Mouse (Mus musculus) liver, embryonic 16.5 days (tissue): ENCODE measurements around the gene Evi5. TPM values are rescaled to one million over a fixed set of nuclear protein-coding genes. Genes with fewer than 3 reads are reported as not detected.

Experiments used
- ATAC-seq: fragments of 200-750 bp; cut with Nextera tagmentation; 2 replicates; pipeline ENCODE4 v1.8.0; 2017; ENCODE audit warnings: low read depth, mild to moderate bottlenecking, moderate number of reproducible peaks, moderate library complexity
- H3K27ac ChIP-seq: fragments of 300-500 bp; sonication (generic); 2 replicates; pipeline ENCODE4 v1.5.1; 2014; ENCODE audit warnings: mild to moderate bottlenecking, low read length
- H3K27me3 ChIP-seq: fragments of 300-500 bp; sonication (generic); 2 replicates; pipeline ENCODE4 v1.6.1; 2014; ENCODE audit warnings: low read depth, low read length, mixed read lengths; ENCODE audit not compliant: control insufficient read depth, insufficient read depth
- H3K36me3 ChIP-seq: fragments of 300-500 bp; sonication (generic); 2 replicates; pipeline ENCODE4 v1.6.1; 2014; ENCODE audit warnings: mild to moderate bottlenecking; ENCODE audit not compliant: control insufficient read depth, insufficient read depth
- H3K4me1 ChIP-seq: fragments of 300-500 bp; sonication (generic); 2 replicates; pipeline ENCODE4 v1.6.1; 2014; ENCODE audit warnings: low read depth, low read length, mixed read lengths; ENCODE audit not compliant: control insufficient read depth
- H3K4me2 ChIP-seq: fragments of 300-500 bp; sonication (generic); 2 replicates; pipeline ENCODE4 v1.6.1; 2014; ENCODE audit warnings: low read depth, low read length, mixed read lengths
- H3K4me3 ChIP-seq: fragments of 300-500 bp; sonication (generic); 2 replicates; pipeline ENCODE4 v1.5.1; 2014; ENCODE audit warnings: low read depth, mild to moderate bottlenecking, low read length
- H3K9ac ChIP-seq: fragments of 300-500 bp; sonication (generic); 2 replicates; pipeline ENCODE4 v1.6.1; 2014; ENCODE audit warnings: low read depth, low read length
- H3K9me3 ChIP-seq: fragments of 300-500 bp; sonication (generic); replicated peaks from 2 replicates; pipeline ENCODE4 v1.6.1; 2016; ENCODE audit warnings: low read length; ENCODE audit not compliant: control insufficient read depth
- WGBS: fragments of 180-500 bp; shearing (Covaris S2); extraction: QIAGEN DNeasy Blood & Tissue Kit; methylation state at CpG from one replicate; pipeline ENCODE4 v1.1.7; 2014; ENCODE audit not compliant: insufficient replicate concordance; 5-methylcytosine and 5-hydroxymethylcytosine counted together
- polyA plus RNA-seq: library from polyadenylated mRNA; unstranded; fragments of >200 nt; fragmentation: Nextera tagmentation; extraction: Ambion mirVana; gene quantifications from 2 replicates; pipeline ENCODE4 v1.2.1, GENCODE M21; 2015

Gene Evi5
- polyA plus RNA-seq, 1 experiment from 2014 or later: 57.8 TPM

DNA sequence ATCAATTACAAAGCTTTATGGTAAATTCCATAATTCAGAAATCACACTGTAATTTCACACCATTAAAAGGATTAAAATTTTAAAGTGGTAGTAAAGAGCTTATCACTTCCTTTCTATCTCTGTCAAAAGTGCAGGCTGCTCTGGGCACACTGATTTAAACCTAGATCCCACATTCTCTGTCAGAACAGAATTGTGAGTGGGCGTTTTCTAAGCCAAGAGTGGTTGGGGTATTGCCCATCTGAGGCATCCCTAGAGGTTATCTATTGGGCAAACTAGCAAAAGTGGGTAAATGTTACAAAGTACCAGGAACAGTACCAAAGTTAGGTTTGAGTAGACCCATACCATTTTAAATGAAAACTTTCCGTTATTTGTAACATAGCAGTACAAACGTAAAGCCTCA lies 96.1 kb downstream of the Evi5 start:
- H3K36me3 ChIP-seq: peaks cover 20% of the 10 kb centered on the region
- no peaks in the 10 kb centered on the region for H3K27me3 ChIP-seq
- H3K4me2 ChIP-seq: no peak overlapping the region
- 76% methylated on average over 3 of the region's 3 CpGs for WGBS
- no peaks in the 10 kb centered on the region for H3K9me3 ChIP-seq
- H3K4me3 ChIP-seq: no peak overlapping the region
- ATAC-seq: no peak
- no peak overlapping the region for H3K27ac ChIP-seq
- H3K9ac ChIP-seq: no peak overlapping the region
- H3K4me1 ChIP-seq: no peaks in the 10 kb centered on the region

- no peaks in the 10 kb centered on the region for H3K27me3 ChIP-seq
- H3K36me3 ChIP-seq: peaks cover 19% of the 10 kb centered on the region
- no peaks in the 10 kb centered on the region for H3K9me3 ChIP-seq
- H3K4me1 ChIP-seq: no peaks in the 10 kb centered on the region
- WGBS: 76% methylated on average over 1 of the region's 1 CpGs
- no peak overlapping the region for H3K27ac ChIP-seq
- no peak overlapping the region for H3K9ac ChIP-seq
- ATAC-seq: no peak
- H3K4me3 ChIP-seq: no peak overlapping the region
- no peak overlapping the region for H3K4me2 ChIP-seq
These were observed 97.4 kb downstream of the Evi5 start for GRCm38 (mm10) chr5:107777545-107777830.

DNA sequence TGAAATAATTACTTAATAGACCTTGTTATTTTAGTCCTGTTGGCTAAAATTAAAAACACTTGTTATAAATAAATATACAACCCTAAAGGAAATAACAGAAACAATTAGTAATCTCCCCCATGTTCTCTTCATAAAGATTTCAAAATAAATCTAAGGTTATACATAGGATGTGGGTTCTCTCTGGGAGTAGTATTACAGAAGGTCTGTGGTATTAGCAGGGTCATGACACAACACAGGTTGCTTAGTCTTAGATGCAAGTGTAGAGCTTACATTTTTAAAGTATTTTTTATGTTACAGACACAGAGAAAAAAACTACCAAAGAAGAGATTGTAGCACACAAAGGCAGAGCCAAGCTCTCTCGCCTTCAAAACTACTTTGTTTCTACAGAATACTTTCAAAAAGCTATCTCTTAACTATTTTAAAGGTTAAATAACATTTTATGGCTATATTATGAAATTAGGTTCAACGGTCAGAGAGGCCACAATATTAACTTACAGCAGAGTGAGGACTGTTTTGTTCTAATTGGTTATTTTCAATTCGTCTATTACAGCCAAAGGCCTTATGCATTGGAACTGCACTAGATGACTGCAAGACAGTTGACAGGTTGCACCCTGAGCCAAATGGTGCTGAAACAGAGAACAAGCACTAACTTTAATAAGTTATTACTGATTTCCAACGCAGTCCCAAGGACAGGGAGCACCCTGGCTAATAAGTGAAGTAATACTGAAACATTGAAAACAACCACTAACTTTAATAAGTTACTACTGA lies 97.9 kb downstream of the Evi5 start:
- H3K9me3 ChIP-seq: no peaks in the 10 kb centered on the region
- WGBS: 79% methylated on average over 4 of the region's 4 CpGs
- ATAC-seq: no peak

DNA sequence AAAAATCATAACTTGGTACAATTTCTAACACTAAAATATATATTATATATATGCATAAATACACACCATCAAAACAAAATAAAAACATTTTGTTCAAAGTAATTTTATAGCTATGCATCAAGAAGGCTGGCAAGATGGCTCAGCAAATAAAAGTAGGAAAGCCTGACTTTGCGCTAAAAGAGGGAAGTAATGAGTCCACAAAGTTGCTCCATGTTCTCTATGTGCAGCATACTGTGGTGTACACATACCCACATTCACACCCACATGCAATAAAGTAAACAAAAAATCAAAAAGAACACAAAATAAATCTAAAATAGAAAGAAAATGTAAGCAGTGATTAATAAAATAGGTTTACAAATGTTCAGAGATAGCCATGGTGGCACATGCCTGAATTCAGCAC lies 99.0 kb downstream of the Evi5 start:
- Histone ChIP-seq H3K9ac (no peak overlapping the region), H3K9me3 (no peaks in the 10 kb centered on the region), H3K4me3 (no peak overlapping the region), H3K27me3 (no peaks in the 10 kb centered on the region), H3K4me1 (no peaks in the 10 kb centered on the region), H3K36me3 (peaks cover 20% of the 10 kb centered on the region), H3K27ac (no peak overlapping the region), H3K4me2 (no peak overlapping the region)
- 95% methylated on average over 1 of the region's 1 CpGs for WGBS
- no peak for ATAC-seq

More for the DNA sequence above, 97.9 kb downstream of the Evi5 start:
- Histone ChIP-seq H3K36me3 (peaks cover 24% of the 10 kb centered on the region), H3K9ac (no peak overlapping the region), H3K27ac (no peak overlapping the region), H3K27me3 (no peaks in the 10 kb centered on the region), H3K4me2 (no peak overlapping the region), H3K4me1 (no peaks in the 10 kb centered on the region), H3K4me3 (no peak overlapping the region)

GRCm38 (mm10) chr5:107772049-107772448 lies 102.9 kb downstream of the Evi5 start:
- Histone ChIP-seq H3K9me3 (no peaks in the 10 kb centered on the region), H3K36me3 (peaks cover 14% of the 10 kb centered on the region), H3K27me3 (no peaks in the 10 kb centered on the region), H3K4me3 (no peak overlapping the region), H3K4me2 (no peak overlapping the region), H3K9ac (no peak overlapping the region), H3K4me1 (no peaks in the 10 kb centered on the region), H3K27ac (peak overlapping the region; percentile 10; the same call in 1 of the 2 replicates)
- no peak for ATAC-seq
- 46% methylated on average over 5 of the region's 5 CpGs for WGBS

DNA sequence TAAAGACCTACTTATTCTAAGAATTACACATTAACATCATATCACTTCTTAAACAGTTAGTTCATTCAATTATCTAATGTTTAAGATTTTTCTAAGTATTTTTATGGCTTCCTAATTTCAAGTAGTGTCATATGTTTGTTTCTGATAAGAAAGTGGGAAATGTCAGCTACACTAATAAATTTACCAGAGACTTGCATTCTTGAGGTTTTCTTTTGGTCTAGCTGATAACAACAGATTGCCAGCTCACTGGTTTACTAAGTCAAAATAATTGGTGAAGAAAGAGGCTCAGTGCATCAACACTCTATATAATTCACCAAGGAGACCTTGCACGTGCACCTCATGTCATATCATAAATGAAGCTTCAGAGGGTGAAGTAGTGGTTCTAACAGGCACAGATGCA lies 106.7 kb downstream of the Evi5 start:
- Histone ChIP-seq H3K36me3 (peaks cover 14% of the 10 kb centered on the region), H3K9me3 (no peaks in the 10 kb centered on the region), H3K4me2 (no peak overlapping the region), H3K4me1 (no peaks in the 10 kb centered on the region), H3K27me3 (no peaks in the 10 kb centered on the region), H3K27ac (no peak overlapping the region), H3K9ac (no peak overlapping the region), H3K4me3 (no peak overlapping the region)
- 50% methylated on average over 1 of the region's 1 CpGs for WGBS
- no peak for ATAC-seq

GRCm38 (mm10) chr5:107765946-107766345 lies 109.0 kb downstream of the Evi5 start:
- Histone ChIP-seq H3K4me1 (no peaks in the 10 kb centered on the region), H3K4me2 (no peak overlapping the region), H3K9ac (no peak overlapping the region), H3K27ac (no peak overlapping the region), H3K36me3 (peaks cover 7% of the 10 kb centered on the region), H3K27me3 (no peaks in the 10 kb centered on the region), H3K9me3 (no peaks in the 10 kb centered on the region), H3K4me3 (no peak overlapping the region)
- 92% methylated on average over 4 of the region's 4 CpGs for WGBS
- no peak for ATAC-seq

DNA sequence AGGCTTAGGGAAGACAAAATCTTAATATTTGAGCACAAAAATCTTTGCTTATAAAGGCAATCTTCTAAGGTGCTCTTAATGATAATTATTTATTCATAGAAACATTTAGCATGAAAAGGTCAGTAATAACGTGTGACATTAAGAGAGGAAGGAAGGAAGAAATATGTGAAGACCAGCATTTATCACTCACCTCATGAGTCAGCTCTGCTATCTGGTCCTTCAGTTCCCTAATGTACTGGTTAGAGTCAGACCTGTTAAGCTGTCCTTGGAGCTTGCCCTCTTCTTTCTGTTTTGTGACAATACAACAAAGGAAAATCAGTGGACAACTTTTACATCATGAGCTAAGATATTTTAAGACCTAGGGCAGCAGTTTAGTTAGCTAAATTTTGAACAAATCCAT lies 110.4 kb downstream of the Evi5 start:
- Histone ChIP-seq H3K4me1 (peaks cover 5% of the 10 kb centered on the region), H3K4me3 (no peak overlapping the region), H3K27ac (no peak overlapping the region), H3K4me2 (no peak overlapping the region), H3K9ac (no peak overlapping the region), H3K36me3 (peaks cover 7% of the 10 kb centered on the region), H3K27me3 (no peaks in the 10 kb centered on the region), H3K9me3 (no peaks in the 10 kb centered on the region)
- ATAC-seq: no peak
- 17% methylated on average over 1 of the region's 1 CpGs for WGBS

DNA sequence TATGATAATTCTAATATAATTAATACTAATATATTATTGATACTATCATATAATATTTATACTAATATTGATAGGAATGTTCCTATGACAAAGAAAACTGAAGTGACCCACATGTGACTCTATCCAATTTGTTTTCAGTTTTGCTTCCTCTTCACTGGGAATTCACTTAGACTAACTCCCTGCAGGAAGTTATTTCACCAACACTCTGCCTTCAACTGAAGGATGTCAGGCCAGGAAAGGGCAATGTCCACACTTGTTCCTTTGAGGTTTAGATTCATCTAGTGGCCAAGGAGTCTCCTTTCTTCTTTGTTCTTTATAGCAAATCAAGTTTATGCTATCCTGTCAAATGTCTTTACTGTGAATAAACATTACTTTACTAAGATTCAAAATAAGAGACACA lies 111.2 kb downstream of the Evi5 start:
- no peak overlapping the region for H3K9ac ChIP-seq
- H3K27ac ChIP-seq: no peak overlapping the region

More for the DNA sequence above, 111.2 kb downstream of the Evi5 start:
- no peaks in the 10 kb centered on the region for H3K9me3 ChIP-seq
- peaks cover 12% of the 10 kb centered on the region for H3K36me3 ChIP-seq
- no peak overlapping the region for H3K4me3 ChIP-seq
- ATAC-seq: no peak
- no peaks in the 10 kb centered on the region for H3K27me3 ChIP-seq
- peaks cover 9% of the 10 kb centered on the region for H3K4me1 ChIP-seq
- no peak overlapping the region for H3K4me2 ChIP-seq
